Mouse (Mus musculus) lung, postnatal 0 days (tissue): ENCODE results near the gene Syce1l. TPM values are rescaled to one million over a fixed set of nuclear protein-coding genes. Genes with fewer than 3 reads are reported as not detected.

Source experiments
- ATAC-seq: fragments of 200-750 bp; cut with Nextera tagmentation; 2 replicates; pipeline ENCODE4 v1.8.0; 2017; ENCODE audit warnings: moderate library complexity
- DNase-seq: peaks from one replicate; pipeline ENCODE4 v3.0.0-alpha.2; 2016; ENCODE audit warnings: low spot score
- H3K27ac ChIP-seq: fragments of 300-500 bp; sonication (generic); 2 replicates; pipeline ENCODE4 v1.5.1; 2014; ENCODE audit warnings: antibody characterized with exemption, mild to moderate bottlenecking, low read length, mixed read lengths
- H3K27me3 ChIP-seq: fragments of 300-500 bp; sonication (generic); replicated peaks from 2 replicates; pipeline ENCODE4 v1.6.1; 2014; ENCODE audit warnings: low read length, mixed read lengths; ENCODE audit not compliant: insufficient read depth
- H3K36me3 ChIP-seq: fragments of 300-500 bp; sonication (generic); 2 replicates; pipeline ENCODE4 v1.6.1; 2014; ENCODE audit warnings: low read length, mixed read lengths; ENCODE audit not compliant: insufficient read depth
- H3K4me1 ChIP-seq: fragments of 300-500 bp; sonication (generic); 2 replicates; pipeline ENCODE4 v1.6.1; 2014; ENCODE audit warnings: antibody characterized with exemption, low read depth, low read length, mixed read lengths; ENCODE audit not compliant: insufficient read depth
- H3K4me2 ChIP-seq: fragments of 300-500 bp; sonication (generic); replicated peaks from 2 replicates; pipeline ENCODE4 v1.6.1; 2014; ENCODE audit warnings: low read depth, mild to moderate bottlenecking, low read length, moderate library complexity, mixed read lengths
- H3K4me3 ChIP-seq: fragments of 300-500 bp; sonication (generic); 2 replicates; pipeline ENCODE4 v1.5.1; 2014; ENCODE audit warnings: low read depth, low read length
- H3K9ac ChIP-seq: fragments of 300-500 bp; sonication (generic); replicated peaks from 2 replicates; pipeline ENCODE4 v1.6.1; 2014; ENCODE audit warnings: low read depth, mild to moderate bottlenecking
- H3K9me3 ChIP-seq: fragments of 300-500 bp; sonication (generic); 2 replicates; pipeline ENCODE4 v1.6.1; 2016; ENCODE audit warnings: low read length, mixed read lengths
- CTCF ChIP-seq: IDR thresholded peaks from 2 replicates; pipeline ENCODE4 v1.5.1; 2016; ENCODE audit warnings: antibody characterized with exemption, mild to moderate bottlenecking
- EP300 ChIP-seq: IDR thresholded peaks from 2 replicates; pipeline ENCODE4 v1.6.1; 2016; ENCODE audit warnings: antibody characterized with exemption, mild to moderate bottlenecking, control low read depth
- WGBS: fragments of 180-500 bp; shearing (Covaris S2); extraction: QIAGEN DNeasy Blood & Tissue Kit; methylation state at CpG from one replicate; pipeline ENCODE4 v1.1.7; 2014; 5-methylcytosine and 5-hydroxymethylcytosine counted together
- polyA plus RNA-seq: library from polyadenylated mRNA; unstranded; fragments of >200 nt; fragmentation: Nextera tagmentation; extraction: Ambion mirVana; gene quantifications from 2 replicates; pipeline ENCODE4 v1.2.1, GENCODE M21; 2015

Gene Syce1l
- polyA plus RNA-seq, 1 experiment from 2014 or later = 0.13 TPM

- Histone ChIP-seq H3K9ac (no peak overlapping the region), H3K4me3 (no peak overlapping the region), H3K4me2 (no peak overlapping the region), H3K4me1 (no peaks in the 10 kb centered on the region), H3K36me3 (no peaks in the 10 kb centered on the region), H3K27ac (no peak overlapping the region), H3K27me3 (no peaks in the 10 kb centered on the region), H3K9me3 (no peaks in the 10 kb centered on the region)
- ATAC-seq (no peak), DNase-seq (no peak)
- WGBS = 93% methylated on average over 5 of the region's 5 CpGs
- no peak for TF ChIP-seq CTCF
- TF ChIP-seq EP300 = no peak
Measured at GRCm38 (mm10) chr8:113656154-113656553, 13.1 kb downstream of the Syce1l start.

- Histone ChIP-seq H3K27me3 (no peaks in the 10 kb centered on the region), H3K36me3 (no peaks in the 10 kb centered on the region), H3K27ac (no peak overlapping the region), H3K4me2 (no peak overlapping the region), H3K9me3 (no peaks in the 10 kb centered on the region), H3K4me1 (no peaks in the 10 kb centered on the region), H3K4me3 (no peak overlapping the region), H3K9ac (no peak overlapping the region)
- no peak for DNase-seq
- WGBS = 74% methylated on average over 11 of the region's 11 CpGs
- no peak for ATAC-seq
- no peak for TF ChIP-seq CTCF
- TF ChIP-seq EP300 = no peak
Measured at GRCm38 (mm10) chr8:113656681-113657298, 13.8 kb downstream of the Syce1l start.

DNA sequence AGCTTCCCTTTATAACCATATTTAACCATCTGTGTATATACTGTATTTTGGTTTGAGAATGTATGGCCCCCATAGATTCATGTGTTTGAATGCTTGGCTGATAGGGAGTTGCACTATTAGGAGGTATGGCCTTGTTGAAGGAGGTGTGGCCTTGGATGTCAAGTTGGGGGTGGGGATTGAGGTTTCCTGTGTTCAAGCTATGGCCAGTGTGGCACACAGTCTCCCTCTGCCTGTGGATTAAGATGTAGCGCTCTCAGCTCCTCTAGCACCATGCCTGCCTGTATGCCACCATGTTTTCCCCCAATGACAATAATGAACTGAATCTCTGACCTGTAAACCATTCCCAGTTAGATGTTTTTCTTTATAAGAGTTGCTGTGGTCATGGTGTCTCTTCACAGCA is 17.1 kb downstream of the Syce1l start:
- H3K9ac ChIP-seq = no peak overlapping the region
- DNase-seq = no peak

DNA sequence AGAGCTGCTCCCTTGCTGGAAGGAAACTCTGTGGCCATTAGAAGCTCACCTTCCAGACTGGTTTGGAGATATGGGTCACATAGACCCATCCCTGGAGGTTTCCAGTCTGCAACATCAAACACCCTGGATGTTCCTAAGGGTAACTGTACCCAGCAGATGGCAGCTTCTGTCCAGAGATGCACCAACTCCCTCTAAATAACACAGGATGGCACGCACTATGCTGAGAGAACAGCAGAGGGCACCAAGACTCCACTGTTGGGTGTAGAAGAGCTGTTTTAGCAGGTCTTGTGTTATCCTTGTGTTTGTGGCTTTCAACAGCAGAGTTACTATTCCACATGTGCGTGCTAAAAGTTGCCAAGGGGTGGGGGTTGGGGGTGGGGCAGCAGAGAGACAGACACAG is 21.5 kb downstream of the Syce1l start:
- H3K4me3 ChIP-seq = no peak overlapping the region
- no peak overlapping the region for H3K4me2 ChIP-seq
- no peaks in the 10 kb centered on the region for H3K36me3 ChIP-seq
- peak; percentile 91 for DNase-seq
- no peaks in the 10 kb centered on the region for H3K4me1 ChIP-seq
- TF ChIP-seq CTCF (peak; percentile 99), EP300 (no peak)
- WGBS = 7% methylated on average over 2 of the region's 2 CpGs
- no peak overlapping the region for H3K27ac ChIP-seq
- peak; percentile 81 for ATAC-seq
- no peak overlapping the region for H3K9ac ChIP-seq
- H3K9me3 ChIP-seq = no peaks in the 10 kb centered on the region
- H3K27me3 ChIP-seq = no peaks in the 10 kb centered on the region

More for the DNA sequence above, 17.1 kb downstream of the Syce1l start:
- TF ChIP-seq CTCF = peak; percentile 19; the same call in 1 of the 2 replicates
- TF ChIP-seq EP300 = no peak
- no peaks in the 10 kb centered on the region for H3K9me3 ChIP-seq
- H3K27me3 ChIP-seq = no peaks in the 10 kb centered on the region
- H3K27ac ChIP-seq = no peak overlapping the region
- no peak overlapping the region for H3K4me3 ChIP-seq
- H3K4me2 ChIP-seq = no peak overlapping the region
- no peaks in the 10 kb centered on the region for H3K36me3 ChIP-seq
- ATAC-seq = no peak
- no peaks in the 10 kb centered on the region for H3K4me1 ChIP-seq
- WGBS = 92% methylated on average over 1 of the region's 1 CpGs

DNA sequence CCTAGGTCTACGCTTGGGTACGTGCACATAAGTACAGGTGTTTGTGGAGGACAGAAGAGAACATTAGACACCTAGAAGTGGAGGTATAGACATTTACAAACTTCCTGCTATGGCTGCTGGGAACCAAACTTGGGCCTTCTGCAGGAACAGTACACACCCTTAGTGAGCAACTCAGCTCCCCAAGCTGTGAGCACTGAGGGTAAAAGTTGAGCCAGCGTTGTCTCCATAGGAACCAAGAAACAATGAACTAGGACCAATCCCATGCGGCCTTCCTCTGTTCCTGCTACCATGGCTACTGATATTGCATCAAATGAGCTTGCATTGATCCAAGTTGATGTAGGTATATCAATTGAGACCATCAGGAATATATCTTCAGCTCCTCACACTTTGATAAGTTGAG is 22.0 kb downstream of the Syce1l start:
- DNase-seq = no peak
- Histone ChIP-seq H3K4me1 (no peaks in the 10 kb centered on the region), H3K9ac (no peak overlapping the region), H3K27ac (no peak overlapping the region), H3K4me3 (no peak overlapping the region), H3K27me3 (no peaks in the 10 kb centered on the region), H3K9me3 (no peaks in the 10 kb centered on the region), H3K4me2 (no peak overlapping the region), H3K36me3 (no peaks in the 10 kb centered on the region)
- ATAC-seq = no peak; the same call in 1 of the 2 replicates
- no peak for TF ChIP-seq EP300
- TF ChIP-seq CTCF = no peak
- 65% methylated on average over 4 of the region's 4 CpGs for WGBS

GRCm38 (mm10) chr8:113665951-113666350 is 22.9 kb downstream of the Syce1l start:
- Histone ChIP-seq H3K9ac (no peak overlapping the region), H3K27me3 (no peaks in the 10 kb centered on the region), H3K27ac (no peak overlapping the region), H3K36me3 (no peaks in the 10 kb centered on the region), H3K9me3 (no peaks in the 10 kb centered on the region), H3K4me2 (no peak overlapping the region), H3K4me3 (no peak overlapping the region), H3K4me1 (no peaks in the 10 kb centered on the region)
- no peak for ATAC-seq
- TF ChIP-seq EP300 (no peak), CTCF (no peak)
- WGBS = 78% methylated on average over 8 of the region's 8 CpGs
- DNase-seq = no peak
